ENCODE assay signal across 23 mouse cellular contexts in the genomic region with DNA sequence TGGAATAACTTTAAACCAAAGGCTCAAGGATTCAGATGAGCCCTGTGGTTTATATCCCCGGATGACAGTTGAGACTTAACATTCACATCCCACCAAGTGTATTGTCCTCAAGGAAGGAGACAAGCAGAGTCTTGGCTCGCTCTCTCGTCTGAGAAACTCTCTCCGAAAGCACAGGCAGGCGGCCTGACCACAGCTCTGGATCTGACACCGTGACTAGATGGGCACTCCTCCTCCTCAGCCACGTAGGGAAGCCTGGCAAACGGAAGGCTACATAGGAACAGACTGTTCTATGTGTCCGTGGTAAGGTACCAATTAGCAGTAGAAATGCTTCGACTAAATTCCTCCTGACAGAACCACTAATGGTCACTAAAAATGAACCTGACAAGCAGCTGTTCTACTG. TPM values are rescaled to one million over a fixed set of nuclear protein-coding genes. Genes with fewer than 3 reads are reported as not detected.
A peak's percentile ranks its signal among the peaks of the same experiment; 100 is the strongest.
DNase-seq lines count a peak whose midpoint lies in the region; TF ChIP-seq lines count a peak whose summit lies in the region.
"Had no signal": no experiment of that assay in that cellular context is flagged by ENCODE, and none has a peak within 500 bp of the region (broad histone marks: within the 10 kb centered on the region; RNA-seq: fewer than 3 reads in every experiment).

No protein-coding gene starts in this region.

- H3K27ac ChIP-seq in gastrocnemius, adult 2 months: peak overlapping the region; percentile 6
- H3K27ac ChIP-seq: embryonic facial prominence, embryonic 12.5 days; forebrain, embryonic 12.5 days; heart, embryonic 13.5 days; hindbrain, embryonic 13.5 days; limb, embryonic 13.5 days; liver, embryonic 13.5 days; midbrain, embryonic 12.5 days; neural tube, embryonic 15.5 days had no signal

- DNase-seq in cerebellum, postnatal 10 days: peak; percentile 47 to 64
- DNase-seq in cerebellum, adult 8-10 months: no peak
- DNase-seq in gastrocnemius, adult 2 months: peak; percentile 40
- no peak for DNase-seq in gastrocnemius, postnatal 14 days
- peak; percentile 19 for DNase-seq in left cerebral cortex, postnatal 4 days
- no peak for DNase-seq in left cerebral cortex, adult 8-10 months (ENCODE audit: low spot score in 2 of 2)
- DNase-seq in retina, postnatal 1 day: peak; percentile 58
- DNase-seq: adrenal gland, postnatal 10 days; kidney, adult 18-20 months; kidney, postnatal 10 days; layer of hippocampus, postnatal 36 days; liver, embryonic 13.5 days; thymus, adult 18-20 months; thymus, postnatal 36 days had no signal

- H3K4me3 ChIP-seq in gastrocnemius, adult 2 months: no peak overlapping the region
- H3K4me3 ChIP-seq: embryonic facial prominence, embryonic 12.5 days; erythroblast, embryonic 14.5 days; forebrain, embryonic 12.5 days; heart, embryonic 13.5 days; hindbrain, embryonic 13.5 days; limb, embryonic 13.5 days; liver, embryonic 13.5 days; lung, embryonic 15.5 days; midbrain, embryonic 12.5 days; neural tube, embryonic 15.5 days had no signal

- no peak for TF ChIP-seq CTCF in gastrocnemius, adult 2 months (IDR thresholded peaks at IDR 0.05)

- intact Hi-C loops in gastrocnemius, adult 2 months (cut with DNase I): no loop called here
- intact Hi-C loops in gastrocnemius, postnatal 14 days (cut with DNase I; ENCODE audit: low total_unique reads): no loop called here
- intact Hi-C loops in left cerebral cortex, postnatal 4 days (cut with DNase I): no loop called here

RNA-seq across cellular contexts. Expression of a gene that starts 10.1 kb away (rescaled TPM):
- 10 to 100 TPM; 15.3 to 20.0 TPM for total RNA-seq in gastrocnemius, adult 2 months (2021)
- 10 to 100 TPM; 10.9 to 14.1 TPM for total RNA-seq in gastrocnemius, postnatal 14 days (2021)
- total RNA-seq in left cerebral cortex, postnatal 4 days (2021): 10 to 100 TPM; 72.7 to 77.1 TPM
- 100 to 1,000 TPM in 2 of 4 experiments, 10 to 100 TPM in 2; 87.5 to 106 (median 98.1) TPM for total RNA-seq in left cerebral cortex, adult 8-10 months (2022)

RNA-seq across cellular contexts. Expression of a gene that starts 51.7 kb away (rescaled TPM):
- 1 to 10 TPM; 5.7 to 6.9 TPM for total RNA-seq in gastrocnemius, adult 2 months (2021)
- 1 to 10 TPM; 5.9 to 6.8 TPM for total RNA-seq in gastrocnemius, postnatal 14 days (2021)
- total RNA-seq in left cerebral cortex, postnatal 4 days (2021): 10 to 100 TPM; 12.9 to 14.7 TPM
- total RNA-seq in left cerebral cortex, adult 8-10 months (2022): 10 to 100 TPM; 13.1 to 15.5 (median 13.9) TPM

Comparison
In these comparisons a context has a peak if more than half of its experiments do, and no peak if none do; other contexts are left out.
1. DNase-seq: peak in cerebellum, postnatal 10 days (2 of 2), gastrocnemius, adult 2 months (single experiment), left cerebral cortex, postnatal 4 days (single experiment) and retina, postnatal 1 day (single experiment); none in cerebellum, adult 8-10 months (single experiment), gastrocnemius, postnatal 14 days (single experiment) and left cerebral cortex, adult 8-10 months (0 of 2).